Mouse (Mus musculus) layer of hippocampus, adult 18-20 months (tissue): ENCODE measurements around the gene Ift122. TPM values are rescaled to one million over a fixed set of nuclear protein-coding genes. Genes with fewer than 3 reads are reported as not detected.
A peak's percentile ranks its signal among the peaks of the same experiment; 100 is the strongest.

Experiments used
- DNase-seq, 2 experiments: peaks; one replicate each; pipeline ENCODE4 v3.0.0; 2022; ENCODE audit warnings: low spot score in 2 of 2
- total RNA-seq, 2 experiments: library from RNA; stranded (reverse); gene quantifications; 2 replicates each; pipeline ENCODE4 v1.2.3; 2021

Gene Ift122
- total RNA-seq, 2 experiments from 2014 or later, result 26.4 to 33.5 TPM

DNA sequence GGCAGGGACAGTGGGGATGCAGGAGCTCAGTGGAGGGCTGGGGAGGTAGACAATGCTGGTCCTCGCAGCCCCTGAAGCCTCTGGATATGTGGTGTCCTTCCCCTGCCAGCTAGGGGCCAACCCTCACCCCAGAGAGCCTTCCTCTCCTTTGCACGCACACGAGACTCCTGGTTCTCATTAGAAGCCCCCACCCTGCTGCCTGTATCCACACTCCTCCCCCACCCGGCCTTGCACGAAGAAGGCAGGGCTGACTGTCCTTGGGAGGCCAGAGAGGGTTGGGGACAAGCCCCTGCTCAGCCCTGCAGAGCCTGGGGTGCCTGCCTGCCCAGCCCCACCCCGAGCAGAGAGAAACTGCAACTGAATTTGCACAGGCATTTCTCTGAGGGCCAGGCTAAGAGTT, 104.4 kb downstream of the Ift122 start:
- DNase-seq, result no peak

DNA sequence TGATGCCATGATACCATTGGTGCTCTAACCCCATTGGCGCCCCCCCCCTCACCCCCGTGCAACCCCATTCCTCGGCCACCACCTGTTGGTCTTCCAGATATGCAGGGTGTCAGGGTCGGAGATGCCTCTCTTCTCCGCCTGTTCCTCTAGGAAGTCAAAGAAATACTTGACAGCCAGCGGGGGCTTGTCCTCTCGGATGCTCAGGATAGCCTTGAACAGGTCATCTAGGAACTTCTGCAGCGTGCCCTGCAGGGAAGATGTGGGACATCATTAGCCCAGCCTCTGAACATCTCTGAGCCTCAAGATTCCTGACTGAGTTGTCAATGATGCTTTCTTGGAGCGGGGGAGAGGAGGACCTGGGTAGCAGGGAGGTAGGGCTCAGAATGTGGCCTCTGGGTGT, 105.2 kb downstream of the Ift122 start:
- DNase-seq, result no peak

DNA sequence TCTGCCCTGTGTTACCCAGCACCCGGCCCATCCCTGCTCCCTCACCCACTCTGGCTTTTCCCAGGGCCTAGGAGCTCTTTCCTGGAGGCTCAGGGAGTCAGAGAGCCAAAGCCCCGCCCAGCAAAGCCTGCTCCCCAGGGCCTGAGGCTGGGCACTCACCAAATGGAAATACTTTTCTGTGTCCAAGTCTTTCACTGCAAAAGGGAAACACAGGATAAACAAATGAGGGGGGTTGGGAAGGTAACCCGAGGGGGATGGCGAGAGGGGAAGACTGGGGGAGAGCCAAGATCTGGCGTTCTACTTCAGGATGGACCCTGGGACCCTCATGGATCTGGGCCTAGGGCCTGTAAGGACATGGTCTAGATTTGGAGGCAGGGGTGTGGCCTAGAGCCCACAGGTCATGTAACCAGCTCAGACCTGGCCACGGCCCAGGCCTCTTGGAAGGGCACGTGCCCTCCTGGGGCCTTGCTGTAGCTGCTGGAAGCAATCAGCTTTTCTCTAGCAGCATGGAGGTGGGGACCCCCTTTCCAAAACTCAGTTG, 106.0 kb downstream of the Ift122 start:
- no peak for DNase-seq

DNA sequence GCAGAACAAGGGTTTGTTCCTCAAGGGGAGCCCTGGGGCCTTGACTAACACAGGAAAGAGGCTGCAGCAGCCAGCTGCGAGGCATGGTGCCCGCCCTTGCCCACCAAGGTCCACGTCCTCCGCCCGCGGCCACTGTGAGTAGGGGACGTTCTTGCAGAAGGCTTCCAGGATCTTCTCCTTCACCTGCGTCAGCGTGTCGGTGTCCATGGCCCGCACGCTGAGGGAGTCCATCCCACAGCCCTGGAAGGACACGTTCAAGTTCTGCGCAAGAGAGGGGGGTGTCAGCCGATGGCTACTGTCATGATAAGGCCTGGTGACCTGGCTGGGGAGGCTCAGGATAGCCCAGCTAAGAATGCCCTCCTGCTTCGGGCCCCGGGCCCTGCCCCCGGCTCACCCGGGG, 107.1 kb downstream of the Ift122 start:
- DNase-seq, result no peak

DNA sequence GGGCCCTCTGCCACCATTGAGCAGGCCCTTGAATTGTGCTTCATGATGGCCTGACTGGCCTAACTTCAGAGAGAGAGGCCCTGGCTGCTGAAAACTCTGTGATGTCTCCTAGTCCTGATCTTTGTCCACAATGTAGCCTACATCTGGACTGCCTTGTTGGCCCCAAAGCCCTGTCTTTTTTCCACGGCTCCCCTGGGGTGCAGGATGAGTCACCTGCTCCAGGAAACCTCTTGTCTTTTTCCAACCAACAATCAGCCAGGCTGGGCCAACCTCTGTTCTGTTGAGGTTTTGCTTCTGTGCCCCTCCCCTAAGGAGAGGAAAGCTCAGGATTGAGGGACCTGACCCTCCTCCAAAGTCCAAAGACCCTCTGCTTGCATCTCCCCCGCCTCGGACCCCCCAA, 108.5 kb downstream of the Ift122 start:
- DNase-seq, result no peak

DNA sequence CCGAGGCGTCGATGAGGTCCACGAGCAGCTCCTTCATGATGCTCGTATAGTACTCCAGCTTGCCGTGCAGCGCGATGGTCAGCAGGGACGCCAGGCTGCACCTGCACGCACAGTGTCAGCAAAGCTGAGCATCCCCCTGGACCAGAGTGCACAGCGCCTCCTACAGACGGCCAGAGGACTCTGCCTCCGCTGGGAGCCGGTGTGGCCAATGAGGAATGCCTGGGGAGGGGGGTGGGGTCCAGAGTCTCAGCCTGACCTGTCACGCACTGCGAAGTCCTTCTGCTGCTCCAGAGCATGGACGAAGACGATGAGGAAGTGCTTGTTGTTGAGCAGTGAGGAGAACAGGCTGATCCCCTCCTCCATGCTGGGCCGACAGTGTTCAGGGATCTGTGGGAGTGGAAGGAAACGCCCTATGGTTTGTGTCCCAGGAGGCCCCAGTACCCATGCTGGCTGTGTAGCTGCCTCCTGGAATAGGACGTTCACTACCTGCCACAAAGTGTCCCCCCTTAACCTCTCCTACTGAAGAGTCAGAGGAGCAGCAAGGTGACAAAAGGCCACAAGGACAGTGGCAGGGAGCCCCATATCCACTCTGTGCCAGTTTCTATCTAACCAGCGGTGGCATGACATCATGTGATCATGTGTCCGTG, 109.3 kb downstream of the Ift122 start:
- no peak for DNase-seq

DNA sequence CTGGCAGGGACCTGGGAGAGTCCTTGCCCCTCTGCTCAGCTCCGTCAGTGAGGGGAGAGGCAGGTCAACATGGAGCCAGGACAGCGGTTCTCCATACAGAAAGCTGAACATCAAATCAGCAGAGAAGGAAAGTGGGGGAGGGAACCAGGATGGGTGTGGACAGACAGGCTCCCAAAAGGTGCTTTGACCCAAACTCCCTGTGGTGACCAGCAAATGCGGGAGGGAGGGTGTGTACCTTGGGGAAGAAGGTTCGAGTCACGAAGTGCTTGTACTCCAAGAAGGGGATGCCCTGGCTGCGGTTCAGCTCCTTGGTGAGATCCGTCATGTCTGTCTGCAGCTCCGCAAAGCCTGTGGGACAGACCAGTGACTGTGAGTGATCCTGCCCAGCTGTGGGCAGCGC, 110.4 kb downstream of the Ift122 start:
- DNase-seq, result no peak

DNA sequence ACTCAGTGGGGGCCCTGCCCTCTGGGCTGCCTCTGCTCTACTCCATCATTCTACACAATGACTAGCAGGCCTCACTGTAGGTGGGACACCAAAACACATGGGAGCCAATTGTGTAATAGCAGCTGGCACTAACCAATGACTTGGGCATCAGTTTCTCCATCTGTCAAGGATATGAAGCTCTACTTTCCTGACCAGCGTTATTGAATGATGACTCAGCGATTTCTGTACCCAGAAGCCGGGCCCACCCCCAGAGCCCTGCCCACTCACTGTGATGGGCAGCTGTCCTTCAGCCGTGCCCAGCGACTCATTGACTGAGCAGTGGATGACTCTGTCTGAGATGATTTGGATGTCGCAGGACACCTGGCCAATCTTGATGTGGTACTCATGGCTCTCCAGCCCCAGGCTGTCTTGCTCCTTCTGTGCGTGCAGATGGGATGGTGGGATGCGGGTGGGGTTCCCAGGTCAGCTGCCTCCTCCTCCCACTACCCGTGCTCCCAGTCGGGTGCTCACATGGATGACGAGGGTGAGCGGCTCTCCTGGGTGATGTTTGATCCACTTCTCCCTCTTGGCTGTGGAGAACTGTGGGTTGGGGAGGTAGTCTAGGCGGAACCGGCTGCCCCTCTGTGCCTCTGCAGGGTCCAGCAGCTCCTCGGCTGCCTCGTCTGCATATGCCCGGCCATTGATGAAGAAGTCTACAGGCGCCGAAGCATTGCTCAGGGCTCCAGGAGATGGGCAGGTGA, 113.1 kb downstream of the Ift122 start:
- no peak for DNase-seq

DNA sequence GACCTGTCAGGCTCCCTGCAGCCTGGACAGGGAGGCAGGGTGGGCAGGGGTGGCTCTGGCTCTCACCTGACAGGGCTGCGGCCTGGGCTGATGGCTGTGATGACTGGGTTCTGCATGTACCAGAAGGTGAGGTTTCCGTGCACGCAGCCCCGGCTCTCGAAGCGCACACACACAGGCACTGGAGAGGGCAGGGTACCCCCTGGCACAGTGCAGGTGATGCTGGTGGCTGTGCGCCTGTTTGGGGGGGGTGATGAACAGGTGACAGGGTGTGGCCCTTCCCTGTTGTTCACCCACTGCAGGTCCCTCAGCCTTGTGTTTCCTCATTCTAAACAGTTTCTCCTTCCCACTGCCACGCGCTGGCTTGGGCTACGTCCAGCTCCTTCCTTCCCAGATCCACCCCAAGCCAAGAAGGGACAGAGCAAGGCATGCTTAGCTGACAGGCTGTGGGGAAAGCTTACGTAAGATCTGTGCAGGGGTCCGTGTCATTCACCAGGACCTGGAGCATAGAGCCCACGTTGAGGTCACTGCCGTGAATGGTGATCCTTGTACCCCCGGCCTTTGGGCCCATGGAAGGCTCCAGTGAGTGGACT, 114.1 kb downstream of the Ift122 start:
- DNase-seq, result no peak

DNA sequence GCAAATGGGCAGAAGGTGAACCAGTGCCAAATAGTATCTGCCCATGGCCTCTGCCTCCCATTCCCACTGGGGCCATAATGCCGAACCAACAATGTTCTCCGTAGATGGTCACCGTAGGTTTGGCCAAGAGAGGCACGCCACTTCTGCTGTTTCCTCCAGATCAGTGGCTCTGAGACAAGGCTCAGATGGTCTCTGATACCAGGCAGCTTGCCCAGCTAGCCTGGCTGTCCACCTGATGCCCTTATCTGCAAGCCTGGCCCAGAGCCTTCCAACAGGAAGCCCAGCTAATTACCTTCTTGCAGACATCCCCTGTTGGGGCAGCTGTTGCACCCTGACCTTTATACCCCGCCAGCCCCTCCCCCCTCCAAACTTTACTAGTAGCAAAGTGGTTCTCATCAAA, 114.8 kb downstream of the Ift122 start:
- no peak for DNase-seq

DNA sequence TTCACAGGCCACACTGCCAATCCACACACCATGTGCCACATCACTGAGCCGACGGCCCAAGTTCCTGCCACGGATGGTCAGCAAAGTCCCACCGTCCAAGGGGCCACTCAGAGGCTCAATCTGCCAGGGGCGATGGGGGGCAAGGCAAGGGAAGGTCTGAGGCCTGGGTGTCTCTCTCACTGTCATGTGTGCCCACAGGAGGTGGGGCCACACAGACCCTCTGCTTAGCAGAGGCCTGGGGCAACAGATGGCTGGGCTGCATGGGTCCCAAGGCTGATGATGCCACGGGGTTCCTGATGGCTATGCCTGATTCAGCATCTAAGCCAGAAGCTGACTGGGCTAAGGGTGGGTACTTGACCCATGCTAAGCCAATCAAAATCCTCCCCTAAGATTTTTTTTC, 115.4 kb downstream of the Ift122 start:
- no peak for DNase-seq

DNA sequence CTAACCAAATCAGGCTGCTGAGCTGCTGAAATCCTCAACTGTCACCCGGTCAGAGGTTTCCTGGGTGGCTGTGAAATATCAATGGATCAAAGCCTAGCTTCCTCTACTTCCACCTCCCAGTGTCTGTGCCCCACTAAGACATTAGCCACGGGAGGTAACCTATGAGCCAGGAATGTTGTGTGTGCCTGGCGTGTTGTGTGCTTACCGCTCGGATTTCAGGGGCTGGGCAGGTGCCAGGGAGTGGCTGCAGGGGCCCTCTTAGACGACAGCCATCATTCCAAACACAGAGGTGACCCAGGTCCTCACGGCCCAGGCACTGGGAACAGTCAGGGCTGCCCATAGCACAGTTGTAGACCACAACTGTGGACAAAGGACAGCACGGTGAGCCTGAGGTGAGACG, 115.8 kb downstream of the Ift122 start:
- DNase-seq, result no peak

DNA sequence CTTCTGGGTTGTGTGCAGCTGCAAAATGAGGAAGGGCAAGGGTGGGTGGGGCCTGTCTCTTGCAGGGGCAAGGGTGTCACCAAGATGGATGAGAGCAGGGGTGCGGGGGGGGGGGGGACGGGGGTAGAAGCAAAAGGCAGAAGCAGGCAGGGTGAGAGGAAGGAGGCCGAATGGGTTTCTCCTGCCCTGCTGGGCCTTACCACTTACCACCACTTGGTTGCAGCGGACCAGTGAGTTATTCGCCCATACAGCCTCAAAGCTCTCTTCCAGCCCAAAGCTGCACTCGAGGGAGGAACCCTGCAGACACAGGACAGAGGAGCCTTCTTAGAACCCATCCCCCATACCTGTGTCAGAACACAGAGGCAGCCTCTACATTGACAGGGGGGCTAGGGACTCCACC, 116.7 kb downstream of the Ift122 start:
- DNase-seq, result no peak

DNA sequence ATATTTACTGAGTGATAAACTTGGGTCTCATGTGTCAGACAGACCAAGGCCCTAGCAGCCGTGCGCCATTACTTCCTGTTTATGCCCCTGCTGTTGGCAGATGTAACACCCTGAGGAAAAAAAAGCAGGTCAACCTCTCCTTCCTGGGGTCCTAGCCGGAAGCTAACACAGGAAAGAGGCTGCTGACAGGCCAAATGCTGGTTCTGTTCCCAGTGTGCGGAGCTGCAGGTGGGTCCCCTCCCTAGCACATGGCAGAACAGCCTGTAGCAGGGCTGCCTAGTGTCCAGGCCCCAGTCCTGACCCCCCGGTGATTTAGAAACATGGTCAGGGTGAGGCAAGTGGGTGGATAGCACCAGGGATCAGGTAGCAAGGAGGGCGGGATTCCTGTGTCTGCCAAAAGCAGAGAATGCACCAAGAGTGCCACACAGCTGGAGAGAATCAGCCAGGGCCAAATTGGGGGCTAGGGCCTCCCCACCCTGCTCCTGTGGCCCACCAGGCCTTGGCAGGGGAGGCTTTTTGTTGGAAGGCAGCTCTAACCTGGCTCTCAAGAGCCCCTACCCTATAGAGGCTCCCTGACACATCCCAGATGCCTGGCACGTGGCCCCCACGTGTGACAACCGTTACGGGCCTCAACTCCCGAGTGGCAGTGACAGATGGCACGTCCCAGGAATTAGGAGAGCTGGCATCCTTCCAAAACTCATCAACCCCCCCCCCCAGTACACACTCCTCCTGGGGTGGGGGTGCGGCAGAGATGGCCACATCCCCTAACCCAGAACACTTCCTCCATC, 118.2 kb downstream of the Ift122 start:
- DNase-seq, result no peak

DNA sequence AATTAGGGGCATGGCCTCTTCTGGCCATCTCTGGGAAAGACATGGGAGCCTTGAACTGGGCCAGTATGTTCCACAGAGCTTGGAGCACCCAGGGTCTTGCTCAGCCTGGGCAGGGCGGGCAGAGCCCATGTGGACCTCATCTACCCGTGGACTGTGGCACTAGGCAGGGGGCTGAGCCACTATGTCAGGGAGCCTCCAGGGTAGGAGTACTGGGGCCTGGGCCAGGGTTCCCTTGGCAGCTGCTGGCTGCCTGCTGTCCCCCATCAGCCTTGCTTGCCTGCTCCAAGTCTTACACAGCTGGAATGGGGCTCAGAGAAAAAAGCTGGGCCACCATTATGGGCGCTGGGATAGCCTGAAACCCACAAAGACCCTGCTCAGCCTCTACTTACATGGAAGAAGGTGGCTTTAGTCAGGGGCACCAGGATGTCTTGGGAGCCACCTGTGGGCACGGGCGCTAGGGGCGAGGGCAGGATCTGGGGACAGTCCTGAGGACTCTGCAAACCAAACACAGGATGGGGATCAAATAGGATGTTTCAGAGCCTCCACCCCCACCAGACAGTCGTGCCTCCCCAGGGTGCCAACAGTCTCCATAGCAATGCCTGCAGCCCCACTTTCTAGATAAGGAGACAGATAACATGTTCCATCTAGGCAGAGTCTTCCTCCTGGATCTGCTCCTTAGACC, 119.0 kb downstream of the Ift122 start:
- no peak for DNase-seq

DNA sequence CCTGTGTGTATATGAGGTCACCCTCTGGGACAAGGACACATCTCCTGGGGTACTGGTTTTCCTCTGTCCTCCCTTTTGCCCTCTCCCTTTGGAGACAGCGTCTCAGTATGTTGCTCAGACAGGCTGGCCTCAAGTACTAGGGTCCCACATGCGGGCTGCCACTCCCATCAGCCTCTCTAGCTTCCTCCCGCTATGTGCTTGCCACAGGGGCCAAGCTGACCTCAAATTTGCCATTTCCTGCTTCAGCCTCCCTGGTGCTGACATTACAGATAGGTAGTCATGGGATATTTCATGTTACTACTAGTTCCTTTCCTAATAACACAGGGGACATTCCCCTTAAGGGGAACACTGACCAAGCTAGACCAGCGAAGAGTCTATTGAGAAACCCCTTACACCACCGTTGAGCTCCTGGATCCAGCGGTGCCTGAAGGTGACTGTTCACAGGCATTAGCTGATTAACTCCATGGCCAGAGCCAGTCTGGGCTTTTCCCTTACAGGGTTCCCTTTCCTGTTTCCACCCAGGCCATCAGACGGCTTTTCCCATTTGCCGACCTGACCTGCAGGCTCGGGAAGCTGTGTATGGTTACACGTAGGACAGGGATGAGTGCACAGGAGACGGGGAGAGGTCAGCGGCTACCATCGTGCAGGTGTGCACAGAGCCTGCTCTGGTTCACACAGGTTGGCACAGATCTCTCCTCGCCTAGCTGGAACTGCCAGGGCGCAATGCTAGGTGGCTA, 120.0 kb downstream of the Ift122 start:
- DNase-seq, result no peak

DNA sequence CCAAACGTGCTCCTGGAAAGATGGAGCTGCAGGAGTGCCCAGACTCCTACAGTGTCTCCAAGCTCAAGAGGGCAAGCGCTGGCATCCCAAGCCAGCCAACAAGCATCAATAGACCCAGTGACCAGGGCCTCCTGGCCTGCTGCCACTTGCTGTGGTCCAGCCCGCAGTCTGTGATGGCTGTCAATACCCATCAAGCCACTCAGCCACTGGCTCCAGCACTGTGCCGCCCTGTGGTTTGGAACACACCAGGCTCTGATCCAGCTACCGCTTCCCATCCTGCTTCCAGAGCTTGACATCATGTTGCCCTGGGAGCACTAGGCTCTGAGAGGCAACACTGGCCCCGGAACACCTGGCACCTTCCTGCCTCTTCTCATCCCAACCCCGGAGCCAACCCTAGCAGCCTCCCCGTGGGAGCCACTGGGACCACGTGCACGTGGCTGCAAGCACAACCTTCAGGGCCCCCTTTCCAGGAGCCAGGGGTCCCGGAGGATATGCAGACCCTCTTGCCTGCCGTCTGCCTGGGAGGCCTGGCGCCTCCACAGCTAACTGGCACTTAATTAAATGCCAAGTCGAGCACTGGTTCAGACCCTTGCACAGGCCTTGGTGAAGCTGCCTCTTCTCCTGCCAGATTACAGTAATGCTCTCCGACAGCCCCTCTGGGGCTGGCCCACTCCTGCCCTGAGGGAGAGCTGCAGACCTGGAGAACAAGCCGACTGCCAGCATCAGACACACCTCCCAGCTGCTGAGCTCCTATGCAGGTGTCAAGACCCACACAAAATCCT, 120.8 kb downstream of the Ift122 start:
- DNase-seq, result peak in 1 of 2 experiments; percentile 62

DNA sequence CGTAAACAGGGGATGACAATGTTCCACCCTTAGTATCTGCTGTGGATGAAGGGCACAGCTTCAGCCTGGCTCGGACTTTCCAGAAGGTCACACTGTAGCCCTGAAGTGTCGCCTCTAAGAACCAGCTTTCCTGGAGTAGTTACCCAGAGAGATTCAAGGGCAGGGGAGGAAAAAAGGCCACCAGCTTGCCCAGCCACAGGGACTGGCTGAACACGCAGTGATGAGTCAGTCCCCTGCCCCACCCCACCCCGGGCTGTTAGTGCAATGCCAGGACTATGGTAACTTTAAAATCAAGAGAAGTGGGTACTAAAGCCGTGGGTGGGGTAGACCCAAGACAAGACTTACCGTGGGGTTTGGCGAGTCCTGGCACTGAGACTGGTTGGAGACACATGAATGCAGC, 122.3 kb downstream of the Ift122 start:
- no peak for DNase-seq
